Mouse (Mus musculus) ES-Bruce4 (cell line): Measurements from ENCODE around the gene Adar.

ENCODE experiments used
- CTCF ChIP-seq: IDR thresholded peaks from one replicate; pipeline ENCODE4 v1.8.1; 2011; ENCODE audit warnings: low read depth, low read length
- EP300 ChIP-seq: IDR thresholded peaks from 2 replicates; pipeline ENCODE4 v1.6.1; 2011; ENCODE audit warnings: low read depth, low read length; ENCODE audit not compliant: insufficient read depth
- POLR2A ChIP-seq: IDR thresholded peaks from one replicate; pipeline ENCODE4 v1.8.1; 2011; ENCODE audit warnings: low read length; ENCODE audit not compliant: insufficient read depth

DNA sequence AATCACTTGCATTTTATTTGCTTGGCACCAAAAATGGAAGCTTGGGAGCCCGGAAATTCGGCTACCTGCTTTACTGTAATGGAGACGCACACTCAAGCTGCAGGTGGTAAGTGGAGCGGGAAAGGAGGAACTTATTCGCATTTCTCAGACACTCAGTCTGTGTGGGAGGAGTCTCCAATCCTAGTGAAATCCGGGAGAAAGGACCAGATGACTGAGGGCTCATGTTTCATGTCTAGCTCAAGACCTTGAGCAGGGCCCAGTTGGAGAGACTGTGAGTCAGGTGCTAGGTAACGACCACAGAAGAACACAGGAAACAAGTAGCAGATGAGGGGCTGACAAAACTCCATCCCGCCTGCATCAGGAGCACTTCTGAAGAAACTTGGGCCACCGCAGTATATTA is 23.0 kb upstream of the Adar start:
- TF ChIP-seq CTCF = no peak
- TF ChIP-seq EP300 = no peak
- no peak for TF ChIP-seq POLR2A
